Mouse (Mus musculus) stomach, embryonic 14.5 days (tissue): ENCODE results near the gene Dock10. TPM values are rescaled to one million over a fixed set of nuclear protein-coding genes. Genes with fewer than 3 reads are reported as not detected.

Source experiments
- ATAC-seq: fragments of 200-750 bp; cut with Nextera tagmentation; 2 replicates; pipeline ENCODE4 v1.8.0; 2017; ENCODE audit warnings: low read depth, moderate TSS enrichment; ENCODE audit not compliant: insufficient number of reproducible peaks, insufficient read depth, low FRiP score
- H3K27ac ChIP-seq: fragments of 300-500 bp; sonication (generic); 2 replicates; pipeline ENCODE4 v1.5.1; 2014; ENCODE audit warnings: mild to moderate bottlenecking, low read length, moderate library complexity, mixed read lengths
- H3K27me3 ChIP-seq: fragments of 300-500 bp; sonication (generic); 2 replicates; pipeline ENCODE4 v1.6.1; 2014; ENCODE audit warnings: low read length, control low read depth, mixed read lengths; ENCODE audit not compliant: control insufficient read depth, insufficient read depth
- H3K36me3 ChIP-seq: fragments of 300-500 bp; sonication (generic); 2 replicates; pipeline ENCODE4 v1.6.1; 2014; ENCODE audit warnings: mild to moderate bottlenecking, control low read depth, low read length, moderate library complexity, mixed read lengths; ENCODE audit not compliant: control insufficient read depth, insufficient read depth
- H3K4me1 ChIP-seq: fragments of 300-500 bp; sonication (generic); 2 replicates; pipeline ENCODE4 v1.6.1; 2014; ENCODE audit warnings: low read length, control low read depth, mixed read lengths; ENCODE audit not compliant: control insufficient read depth, insufficient read depth
- H3K4me2 ChIP-seq: fragments of 300-500 bp; sonication (generic); replicated peaks from 2 replicates; pipeline ENCODE4 v1.6.1; 2014; ENCODE audit warnings: low read depth, low read length, control low read depth
- H3K4me3 ChIP-seq: fragments of 300-500 bp; sonication (generic); 2 replicates; pipeline ENCODE4 v1.5.1; 2014; ENCODE audit warnings: low read depth, low read length, control low read depth
- H3K9ac ChIP-seq: fragments of 300-500 bp; sonication (generic); replicated peaks from 2 replicates; pipeline ENCODE4 v1.6.1; 2014; ENCODE audit warnings: low read depth, mild to moderate bottlenecking, control low read depth, low read length, moderate library complexity, mixed read lengths
- H3K9me3 ChIP-seq: fragments of 300-500 bp; sonication (generic); 2 replicates; pipeline ENCODE4 v1.6.1; 2016; ENCODE audit warnings: low read depth, low read length, control low read depth; ENCODE audit not compliant: control insufficient read depth
- WGBS: fragments of 180-500 bp; shearing (Covaris S2); extraction: QIAGEN DNeasy Blood & Tissue Kit; methylation state at CpG from one replicate; pipeline ENCODE4 v1.1.7; 2014; 5-methylcytosine and 5-hydroxymethylcytosine counted together
- polyA plus RNA-seq: library from polyadenylated mRNA; unstranded; fragments of >200 nt; fragmentation: Nextera tagmentation; extraction: Ambion mirVana; gene quantifications from 2 replicates; pipeline ENCODE4 v1.2.1, GENCODE M21; 2014

The Dock10 gene
- polyA plus RNA-seq, 1 experiment from 2014 or later: 9.4 TPM

DNA sequence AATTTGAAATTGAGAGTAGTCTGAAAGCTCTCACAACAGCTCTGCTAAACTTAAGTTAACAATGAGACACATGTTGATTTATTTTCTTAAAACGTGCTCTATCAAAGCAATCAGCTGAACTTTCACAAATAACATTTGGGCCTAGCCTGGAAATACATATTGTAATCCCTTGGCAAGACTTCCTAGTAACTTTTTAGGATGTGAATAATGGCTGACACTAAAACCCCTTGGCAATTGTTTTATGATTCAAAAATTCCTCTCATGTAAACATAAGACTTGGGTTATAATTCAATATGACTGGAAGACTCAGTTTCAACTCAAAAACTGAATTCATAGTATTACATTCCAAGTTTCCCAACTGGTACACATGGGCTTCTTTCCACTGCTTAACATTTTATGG is 133.0 kb downstream of the Dock10 start:
- no peak overlapping the region for H3K4me3 ChIP-seq
- H3K9ac ChIP-seq: no peak overlapping the region
- WGBS: 30% methylated on average over 1 of the region's 1 CpGs
- H3K27ac ChIP-seq: no peak overlapping the region
- no peaks in the 10 kb centered on the region for H3K4me1 ChIP-seq
- no peak for ATAC-seq
- H3K36me3 ChIP-seq: no peaks in the 10 kb centered on the region
- no peaks in the 10 kb centered on the region for H3K9me3 ChIP-seq
- H3K4me2 ChIP-seq: no peak overlapping the region
- H3K27me3 ChIP-seq: no peaks in the 10 kb centered on the region

DNA sequence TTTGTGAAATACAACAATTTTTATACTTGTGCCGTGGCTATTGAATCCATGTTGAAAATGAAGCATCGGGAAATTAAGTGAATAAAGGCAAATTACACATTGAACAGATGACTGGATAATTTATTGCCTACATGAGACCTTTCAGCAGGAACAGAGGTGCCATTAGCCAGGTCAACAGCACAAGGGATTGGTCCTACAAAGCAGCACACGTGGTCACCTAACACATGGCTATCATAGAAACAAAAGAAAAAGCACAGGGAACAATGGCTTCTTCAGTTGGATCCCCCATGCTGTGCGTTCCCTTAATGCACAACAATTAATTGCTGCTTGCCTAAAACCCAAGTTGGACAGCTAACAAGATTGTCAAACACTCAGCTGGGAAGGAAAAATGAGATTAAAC is 133.8 kb downstream of the Dock10 start:
- no peaks in the 10 kb centered on the region for H3K4me1 ChIP-seq
- no peak for ATAC-seq
- no peak overlapping the region for H3K4me3 ChIP-seq
- H3K9me3 ChIP-seq: no peaks in the 10 kb centered on the region
- no peak overlapping the region for H3K9ac ChIP-seq
- no peaks in the 10 kb centered on the region for H3K36me3 ChIP-seq
- WGBS: 72% methylated on average over 4 of the region's 4 CpGs
- peak overlapping the region; percentile 7; the same call in 1 of the 2 replicates for H3K27ac ChIP-seq
- H3K4me2 ChIP-seq: no peak overlapping the region
- no peaks in the 10 kb centered on the region for H3K27me3 ChIP-seq

GRCm38 (mm10) chr1:80622646-80623045 is 135.7 kb downstream of the Dock10 start:
- no peak overlapping the region for H3K4me2 ChIP-seq
- no peaks in the 10 kb centered on the region for H3K27me3 ChIP-seq
- no peaks in the 10 kb centered on the region for H3K4me1 ChIP-seq
- H3K9me3 ChIP-seq: no peaks in the 10 kb centered on the region
- no peaks in the 10 kb centered on the region for H3K36me3 ChIP-seq
- H3K27ac ChIP-seq: no peak overlapping the region
- 90% methylated on average over 1 of the region's 1 CpGs for WGBS
- no peak for ATAC-seq
- no peak overlapping the region for H3K9ac ChIP-seq
- H3K4me3 ChIP-seq: no peak overlapping the region

DNA sequence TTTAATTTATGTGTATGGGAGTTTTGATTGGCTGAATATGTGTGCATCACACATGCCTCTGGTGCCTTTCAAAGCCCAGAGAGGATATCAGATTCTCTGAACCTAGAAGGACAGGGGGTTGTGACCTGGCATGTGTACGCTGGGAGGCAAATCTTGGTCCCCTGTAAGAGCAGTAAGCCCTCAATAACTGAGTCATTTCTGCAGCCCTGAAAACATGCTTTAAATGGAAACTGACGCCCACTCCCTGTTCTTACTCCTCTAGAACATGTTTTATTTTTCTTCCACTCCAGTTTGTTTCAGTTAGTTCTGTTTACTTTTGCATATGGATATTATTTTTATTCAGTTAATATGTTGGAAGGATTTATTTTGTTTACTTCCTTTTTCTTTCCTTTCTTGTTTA is 139.2 kb downstream of the Dock10 start:
- Histone ChIP-seq H3K36me3 (no peaks in the 10 kb centered on the region), H3K27ac (no peak overlapping the region), H3K9ac (no peak overlapping the region), H3K27me3 (no peaks in the 10 kb centered on the region), H3K4me2 (no peak overlapping the region), H3K9me3 (no peaks in the 10 kb centered on the region), H3K4me1 (no peaks in the 10 kb centered on the region), H3K4me3 (no peak overlapping the region)
- WGBS: 84% methylated on average over 2 of the region's 2 CpGs
- no peak for ATAC-seq

GRCm38 (mm10) chr1:80616671-80617070 is 141.7 kb downstream of the Dock10 start:
- Histone ChIP-seq H3K36me3 (no peaks in the 10 kb centered on the region), H3K4me2 (no peak overlapping the region), H3K9ac (no peak overlapping the region), H3K27me3 (no peaks in the 10 kb centered on the region), H3K4me1 (no peaks in the 10 kb centered on the region), H3K4me3 (no peak overlapping the region), H3K27ac (no peak overlapping the region), H3K9me3 (no peaks in the 10 kb centered on the region)
- WGBS: 86% methylated on average over 5 of the region's 5 CpGs
- no peak for ATAC-seq

- no peak overlapping the region for H3K4me2 ChIP-seq
- no peak for ATAC-seq
- H3K9me3 ChIP-seq: no peaks in the 10 kb centered on the region
- H3K4me1 ChIP-seq: no peaks in the 10 kb centered on the region
- WGBS: 92% methylated on average over 5 of the region's 5 CpGs
- H3K27ac ChIP-seq: no peak overlapping the region
- no peaks in the 10 kb centered on the region for H3K27me3 ChIP-seq
- no peak overlapping the region for H3K9ac ChIP-seq
- H3K4me3 ChIP-seq: no peak overlapping the region
- no peaks in the 10 kb centered on the region for H3K36me3 ChIP-seq
These were observed 143.6 kb downstream of the Dock10 start for GRCm38 (mm10) chr1:80614750-80615149.

DNA sequence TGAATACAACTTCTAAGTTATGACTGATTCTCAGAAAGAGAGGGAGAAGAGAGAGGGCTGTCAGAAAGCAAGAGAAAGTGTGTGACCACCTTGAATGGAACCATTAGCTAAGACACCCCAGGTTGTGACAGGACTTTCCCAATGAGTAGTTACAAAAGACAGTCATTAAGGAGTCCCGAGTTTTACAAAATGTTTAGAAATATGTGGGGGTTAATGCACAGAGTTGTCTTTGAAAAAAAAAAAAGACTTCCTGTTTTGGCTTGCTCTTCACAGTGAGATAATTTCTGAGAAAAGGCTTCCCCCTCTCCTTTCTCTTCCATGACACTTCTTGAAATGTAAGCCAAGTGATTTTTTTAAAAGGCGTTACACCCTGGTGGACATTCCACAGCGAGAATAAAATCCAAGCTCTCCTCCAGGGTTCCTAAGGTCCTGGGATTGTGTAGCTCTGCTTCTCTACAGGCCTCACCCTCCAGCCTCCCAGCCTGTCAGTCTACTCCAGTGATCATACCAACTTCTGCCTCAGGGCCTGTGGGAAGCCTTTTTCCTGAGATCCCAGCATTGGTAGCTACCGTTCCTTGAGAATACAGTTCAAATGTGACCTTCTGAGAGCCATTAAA is 144.8 kb downstream of the Dock10 start:
- Histone ChIP-seq H3K4me1 (no peaks in the 10 kb centered on the region), H3K36me3 (no peaks in the 10 kb centered on the region), H3K4me3 (no peak overlapping the region), H3K9me3 (no peaks in the 10 kb centered on the region), H3K27me3 (no peaks in the 10 kb centered on the region), H3K27ac (no peak overlapping the region), H3K4me2 (no peak overlapping the region), H3K9ac (no peak overlapping the region)
- no peak for ATAC-seq
- WGBS: 56% methylated on average over 4 of the region's 4 CpGs

DNA sequence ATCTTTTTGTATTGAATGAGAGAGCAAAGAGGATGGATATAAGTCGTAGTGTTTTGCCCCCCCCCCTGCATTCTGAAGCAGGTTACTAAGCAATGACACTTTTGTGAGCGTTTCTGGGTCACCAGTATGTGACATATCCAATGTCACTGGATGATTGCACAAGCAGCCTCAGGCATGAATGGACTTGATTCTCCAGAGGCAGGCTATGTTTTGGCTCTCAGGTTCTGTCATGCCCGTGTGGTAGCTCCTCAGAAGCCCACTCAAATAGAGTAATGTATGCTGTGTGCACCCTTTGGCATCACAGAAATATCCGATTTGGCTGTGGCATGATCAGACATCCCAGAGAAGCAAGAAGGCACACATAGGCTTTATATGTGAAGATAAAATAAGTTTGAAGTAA is 150.8 kb downstream of the Dock10 start:
- H3K9me3 ChIP-seq: no peaks in the 10 kb centered on the region
- no peak overlapping the region for H3K4me2 ChIP-seq
- WGBS: 77% methylated on average over 4 of the region's 4 CpGs
- H3K27me3 ChIP-seq: no peaks in the 10 kb centered on the region
- no peak overlapping the region for H3K9ac ChIP-seq
- no peak overlapping the region for H3K27ac ChIP-seq
- H3K36me3 ChIP-seq: no peaks in the 10 kb centered on the region
- no peak overlapping the region for H3K4me3 ChIP-seq
- no peak for ATAC-seq
- H3K4me1 ChIP-seq: no peaks in the 10 kb centered on the region

DNA sequence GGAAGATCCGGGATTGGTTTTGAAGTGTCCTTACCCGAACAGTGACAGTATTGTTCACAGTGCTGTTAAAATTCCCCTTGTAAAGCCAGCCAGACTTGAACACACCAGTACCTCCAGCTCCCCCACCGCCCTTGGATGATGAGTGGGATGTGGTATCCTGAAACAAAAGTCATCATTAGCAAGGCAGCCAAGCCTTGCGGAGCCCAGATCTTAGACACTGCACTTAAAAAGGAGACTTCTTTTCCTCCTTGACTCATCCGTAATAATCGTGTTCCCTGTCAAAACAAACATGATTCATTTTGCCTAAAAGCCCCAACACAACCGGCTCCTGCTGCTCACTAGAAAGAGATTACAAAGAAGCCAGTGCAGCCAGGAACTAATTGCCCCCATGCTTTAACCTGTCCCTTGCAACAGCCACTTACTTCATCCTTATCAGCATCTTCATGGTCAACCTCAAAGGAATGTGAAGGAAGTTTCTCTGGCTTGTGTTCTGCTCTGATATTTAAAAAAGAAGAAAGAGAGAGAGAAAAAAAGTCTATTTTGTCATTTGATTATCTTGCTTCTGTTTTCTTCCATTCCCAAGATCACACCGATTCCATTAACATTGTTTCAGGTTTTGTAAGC is 152.1 kb downstream of the Dock10 start:
- Histone ChIP-seq H3K4me1 (no peaks in the 10 kb centered on the region), H3K9ac (no peak overlapping the region), H3K27ac (no peak overlapping the region), H3K4me2 (no peak overlapping the region), H3K9me3 (no peaks in the 10 kb centered on the region), H3K27me3 (no peaks in the 10 kb centered on the region), H3K36me3 (no peaks in the 10 kb centered on the region), H3K4me3 (no peak overlapping the region)
- 28% methylated on average over 8 of the region's 8 CpGs for WGBS
- no peak; the same call in 1 of the 2 replicates for ATAC-seq
